Mouse (Mus musculus) forebrain, embryonic 14.5 days (tissue): ENCODE measurements at regions not wholly inside any gene's neighbourhood (a gene's known extent, or its start where the extent isn't known, plus 50 kb on each side); places are given as distances from the start of the nearest gene placed in this dataset.

Experiments
- ATAC-seq: fragments of 200-750 bp; cut with Nextera tagmentation; 2 replicates; pipeline ENCODE4 v1.8.0; 2017; ENCODE audit warnings: mild to moderate bottlenecking, moderate library complexity
- DNase-seq: peaks from one replicate; pipeline ENCODE4 v3.0.0-alpha.2; 2015; ENCODE audit warnings: low spot score
- H3K27ac ChIP-seq: fragments of 300-500 bp; sonication (generic); 2 replicates; pipeline ENCODE4 v1.5.1; 2014; ENCODE audit warnings: low read depth, mild to moderate bottlenecking, control low read depth, low read length, moderate library complexity
- H3K27me3 ChIP-seq: fragments of 300-500 bp; sonication (generic); replicated peaks from 2 replicates; pipeline ENCODE4 v1.6.1; 2014; ENCODE audit warnings: low read length, control low read depth, mixed read lengths; ENCODE audit not compliant: control insufficient read depth, insufficient read depth
- H3K36me3 ChIP-seq: fragments of 300-500 bp; sonication (generic); 2 replicates; pipeline ENCODE4 v1.6.1; 2014; ENCODE audit warnings: low read length, control low read depth; ENCODE audit not compliant: control insufficient read depth, insufficient read depth
- H3K4me1 ChIP-seq: fragments of 300-500 bp; sonication (generic); 2 replicates; pipeline ENCODE4 v1.6.1; 2014; ENCODE audit warnings: antibody characterized with exemption, low read length, control low read depth; ENCODE audit not compliant: control insufficient read depth, insufficient read depth
- H3K4me2 ChIP-seq: fragments of 300-500 bp; sonication (generic); 2 replicates; pipeline ENCODE4 v1.6.1; 2014; ENCODE audit warnings: mild to moderate bottlenecking, control low read depth, low read length
- H3K4me3 ChIP-seq: fragments of 300-500 bp; sonication (generic); 2 replicates; pipeline ENCODE4 v1.5.1; 2014; ENCODE audit warnings: low read depth, low read length, control low read depth
- H3K9ac ChIP-seq: fragments of 300-500 bp; sonication (generic); 2 replicates; pipeline ENCODE4 v1.6.1; 2014; ENCODE audit warnings: mild to moderate bottlenecking, low read length, control low read depth, moderate library complexity
- H3K9me3 ChIP-seq: fragments of 300-500 bp; sonication (generic); replicated peaks from 2 replicates; pipeline ENCODE4 v1.6.1; 2016; ENCODE audit warnings: low read length, control low read depth, mixed read lengths; ENCODE audit not compliant: control insufficient read depth
- WGBS: fragments of 180-500 bp; shearing (Covaris S2); extraction: QIAGEN DNeasy Blood & Tissue Kit; methylation state at CpG from one replicate; pipeline ENCODE4 v1.1.7; 2014; 5-methylcytosine and 5-hydroxymethylcytosine counted together

DNA sequence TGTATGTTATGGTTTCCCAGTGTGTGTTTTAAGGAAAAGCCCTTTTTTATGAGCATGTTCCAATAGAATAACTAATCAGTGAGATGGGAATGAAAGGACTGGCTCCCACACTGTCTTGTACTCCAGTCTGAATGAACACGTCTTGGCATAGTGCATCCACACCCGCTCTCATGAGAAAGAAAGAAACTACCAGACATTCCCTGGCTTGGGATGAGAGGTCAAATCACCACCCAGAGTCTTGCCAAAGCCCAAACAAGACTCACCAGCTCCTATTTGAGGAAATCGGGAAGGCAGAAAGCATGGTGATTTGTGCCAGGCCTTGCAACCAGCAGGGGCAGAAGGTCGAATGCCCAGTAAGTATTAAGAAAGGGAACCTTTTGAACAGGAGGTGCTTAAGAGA lies 110.6 kb downstream of the Tmx1 start:
- no peak overlapping the region for H3K27ac ChIP-seq
- H3K4me3 ChIP-seq = no peak overlapping the region
- ATAC-seq = no peak
- no peak overlapping the region for H3K4me2 ChIP-seq
- DNase-seq = no peak
- WGBS = 82% methylated on average over 4 of the region's 4 CpGs
- H3K4me1 ChIP-seq = no peaks in the 10 kb centered on the region
- H3K36me3 ChIP-seq = no peaks in the 10 kb centered on the region
- no peak overlapping the region for H3K9ac ChIP-seq
- H3K9me3 ChIP-seq = no peaks in the 10 kb centered on the region
- no peaks in the 10 kb centered on the region for H3K27me3 ChIP-seq

DNA sequence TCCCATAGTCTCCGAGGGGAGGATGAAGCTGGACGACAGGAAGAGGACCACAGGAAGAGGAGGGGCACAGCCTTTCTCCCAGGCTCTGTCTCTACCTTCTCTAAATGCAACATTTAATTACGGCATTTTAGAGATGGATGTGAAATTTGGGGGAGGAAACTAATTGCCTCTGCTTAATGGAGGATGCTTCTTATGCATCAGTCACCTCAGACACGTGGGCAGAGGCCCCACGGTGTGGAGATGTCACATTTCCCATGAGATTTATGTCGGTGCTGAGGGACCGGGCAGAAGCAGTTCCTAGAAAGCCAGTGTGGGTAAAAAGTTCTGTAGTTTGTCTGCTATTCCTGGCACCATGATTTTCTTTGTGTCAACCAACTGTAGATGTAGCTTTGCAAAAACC lies 122.8 kb downstream of the Tmx1 start:
- Histone ChIP-seq H3K4me1 (no peaks in the 10 kb centered on the region), H3K4me3 (no peak overlapping the region), H3K4me2 (no peak overlapping the region), H3K36me3 (no peaks in the 10 kb centered on the region), H3K9ac (no peak overlapping the region), H3K27me3 (no peaks in the 10 kb centered on the region), H3K27ac (no peak overlapping the region), H3K9me3 (no peaks in the 10 kb centered on the region)
- DNase-seq (no peak), ATAC-seq (no peak)
- WGBS = 77% methylated on average over 7 of the region's 7 CpGs

DNA sequence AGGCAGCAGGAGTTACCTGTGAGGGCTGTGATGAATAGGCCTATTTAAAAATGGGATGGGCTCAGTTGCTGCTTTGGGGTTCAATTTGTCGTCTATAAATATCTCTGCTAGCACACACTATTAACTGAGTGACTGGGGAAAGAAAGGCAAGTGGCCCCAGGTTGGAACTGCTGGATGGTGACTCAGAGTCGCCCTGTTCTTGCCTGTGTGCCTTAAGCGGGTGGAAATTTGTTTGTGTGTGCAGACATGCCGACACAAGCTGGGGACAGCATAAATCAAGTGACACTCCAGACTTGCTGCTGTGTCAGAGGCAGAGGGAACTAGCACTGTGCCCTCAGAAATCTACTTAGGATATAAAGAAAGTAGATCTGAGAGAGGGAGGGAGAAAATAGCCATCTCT lies 124.9 kb downstream of the Tmx1 start:
- Histone ChIP-seq H3K27me3 (no peaks in the 10 kb centered on the region), H3K4me1 (no peaks in the 10 kb centered on the region), H3K36me3 (no peaks in the 10 kb centered on the region), H3K4me2 (no peak overlapping the region), H3K9me3 (no peaks in the 10 kb centered on the region), H3K4me3 (no peak overlapping the region), H3K9ac (no peak overlapping the region), H3K27ac (no peak overlapping the region)
- WGBS = 85% methylated on average over 4 of the region's 4 CpGs
- ATAC-seq = no peak
- DNase-seq = no peak

DNA sequence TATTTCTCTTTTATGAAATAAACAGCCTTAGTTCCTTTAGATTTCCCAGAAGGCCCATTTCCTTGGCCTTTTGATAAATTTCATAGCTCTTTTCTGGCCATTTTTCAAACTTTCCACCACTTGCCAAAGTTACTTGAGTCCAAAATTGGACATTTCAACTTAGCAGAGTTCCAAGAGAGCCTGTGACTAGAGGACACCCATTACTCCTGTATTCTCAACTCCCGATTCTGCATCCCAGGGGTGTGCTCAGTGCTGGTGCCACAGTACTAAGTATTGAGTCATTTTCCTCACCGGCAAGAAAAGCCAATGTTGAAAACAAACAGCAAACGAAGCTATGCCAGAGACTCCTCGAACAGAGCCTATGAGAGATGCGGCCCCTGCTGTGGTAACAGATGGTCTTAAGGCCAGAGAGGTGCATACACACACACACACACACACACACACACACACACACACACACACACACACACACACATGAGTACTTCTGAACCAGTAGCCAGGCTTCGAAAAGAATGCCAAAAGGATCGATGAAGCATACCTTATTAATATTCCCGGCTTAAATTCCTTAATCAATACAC lies 126.5 kb downstream of the Tmx1 start:
- Histone ChIP-seq H3K4me3 (no peak overlapping the region), H3K27ac (no peak overlapping the region), H3K4me2 (no peak overlapping the region), H3K4me1 (no peaks in the 10 kb centered on the region), H3K27me3 (no peaks in the 10 kb centered on the region), H3K9me3 (no peaks in the 10 kb centered on the region), H3K9ac (no peak overlapping the region), H3K36me3 (no peaks in the 10 kb centered on the region)
- no peak for DNase-seq
- no peak for ATAC-seq
- WGBS = 48% methylated on average over 8 of the region's 8 CpGs

DNA sequence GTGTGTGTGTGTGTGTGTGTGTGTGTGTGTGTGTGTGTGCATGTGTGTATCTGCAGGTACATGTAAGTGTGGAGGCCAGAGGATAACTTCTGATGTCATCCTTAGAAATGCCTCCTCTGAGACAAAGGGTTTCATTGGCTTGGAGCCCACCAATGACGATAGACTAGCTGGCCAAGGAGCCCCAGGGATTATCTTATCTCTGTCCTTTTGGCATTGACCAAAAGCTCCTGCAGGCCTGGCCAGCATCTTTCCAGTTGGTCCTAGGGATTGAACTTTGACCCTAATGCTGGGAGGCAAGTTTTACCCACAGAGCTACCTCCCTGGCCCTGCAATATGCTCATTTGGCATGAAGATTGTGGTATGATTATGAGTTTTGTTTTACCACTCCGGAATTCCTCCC lies 133.3 kb downstream of the Tmx1 start:
- H3K36me3 ChIP-seq = no peaks in the 10 kb centered on the region
- H3K9me3 ChIP-seq = no peaks in the 10 kb centered on the region
- H3K4me1 ChIP-seq = no peaks in the 10 kb centered on the region
- DNase-seq (no peak), ATAC-seq (no peak)
- H3K4me3 ChIP-seq = no peak overlapping the region
- H3K9ac ChIP-seq = no peak overlapping the region
- no peak overlapping the region for H3K27ac ChIP-seq
- H3K4me2 ChIP-seq = no peak overlapping the region
- H3K27me3 ChIP-seq = no peaks in the 10 kb centered on the region
- 90% methylated on average over 2 of the region's 2 CpGs for WGBS

DNA sequence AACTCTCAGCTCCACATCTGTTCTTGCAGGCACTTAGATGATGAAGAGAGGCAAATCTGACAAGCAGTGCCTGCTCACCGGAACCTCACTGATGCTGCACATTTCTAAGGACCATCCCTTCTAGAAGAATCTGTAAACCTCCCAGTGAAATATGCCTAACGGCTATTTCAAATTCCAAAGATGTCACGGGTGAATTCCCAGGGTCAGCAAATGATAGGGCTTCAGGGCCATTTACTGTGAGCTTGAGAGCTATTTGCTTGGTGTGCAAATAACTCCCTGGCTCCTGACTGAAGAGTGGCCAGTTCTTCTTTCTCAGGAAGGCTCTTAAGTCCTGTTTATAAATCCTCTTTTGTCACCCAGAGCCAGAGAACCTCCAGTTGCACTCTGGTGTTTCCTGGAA lies 135.3 kb downstream of the Tmx1 start:
- H3K4me3 ChIP-seq = no peak overlapping the region
- H3K27me3 ChIP-seq = no peaks in the 10 kb centered on the region
- no peak overlapping the region for H3K27ac ChIP-seq
- H3K4me2 ChIP-seq = no peak overlapping the region
- WGBS = 86% methylated on average over 3 of the region's 3 CpGs
- H3K36me3 ChIP-seq = no peaks in the 10 kb centered on the region
- no peak overlapping the region for H3K9ac ChIP-seq
- DNase-seq (no peak), ATAC-seq (no peak)
- no peaks in the 10 kb centered on the region for H3K4me1 ChIP-seq
- H3K9me3 ChIP-seq = no peaks in the 10 kb centered on the region

DNA sequence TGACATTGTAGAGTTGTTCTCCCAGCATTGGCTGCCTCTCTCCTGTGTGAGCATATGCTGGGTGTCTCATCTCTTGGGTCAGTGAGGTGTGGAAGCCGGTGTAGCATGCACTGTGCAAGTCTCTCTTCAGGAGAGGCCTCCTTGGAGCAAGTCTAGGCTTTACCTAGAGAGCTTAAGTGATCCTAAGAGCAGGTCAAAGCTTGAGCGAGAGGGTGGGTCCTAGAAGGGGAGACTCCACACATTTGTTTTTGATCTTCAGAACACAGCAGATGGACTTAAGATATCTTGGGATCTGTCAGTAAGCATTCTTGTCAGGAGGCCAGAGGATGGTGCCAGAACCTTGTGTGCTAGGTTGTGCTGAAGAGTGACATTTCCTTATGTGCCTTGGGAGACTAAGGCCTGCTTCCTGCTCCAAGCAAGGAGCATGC lies 136.4 kb downstream of the Tmx1 start:
- peak; percentile 25 for DNase-seq
- no peak overlapping the region for H3K27ac ChIP-seq
- H3K4me1 ChIP-seq = no peaks in the 10 kb centered on the region
- H3K36me3 ChIP-seq = no peaks in the 10 kb centered on the region
- H3K4me3 ChIP-seq = no peak overlapping the region
- no peak for ATAC-seq
- no peak overlapping the region for H3K4me2 ChIP-seq
- H3K9ac ChIP-seq = no peak overlapping the region
- H3K27me3 ChIP-seq = no peaks in the 10 kb centered on the region
- WGBS = 90% methylated on average over 2 of the region's 2 CpGs
- H3K9me3 ChIP-seq = no peaks in the 10 kb centered on the region

DNA sequence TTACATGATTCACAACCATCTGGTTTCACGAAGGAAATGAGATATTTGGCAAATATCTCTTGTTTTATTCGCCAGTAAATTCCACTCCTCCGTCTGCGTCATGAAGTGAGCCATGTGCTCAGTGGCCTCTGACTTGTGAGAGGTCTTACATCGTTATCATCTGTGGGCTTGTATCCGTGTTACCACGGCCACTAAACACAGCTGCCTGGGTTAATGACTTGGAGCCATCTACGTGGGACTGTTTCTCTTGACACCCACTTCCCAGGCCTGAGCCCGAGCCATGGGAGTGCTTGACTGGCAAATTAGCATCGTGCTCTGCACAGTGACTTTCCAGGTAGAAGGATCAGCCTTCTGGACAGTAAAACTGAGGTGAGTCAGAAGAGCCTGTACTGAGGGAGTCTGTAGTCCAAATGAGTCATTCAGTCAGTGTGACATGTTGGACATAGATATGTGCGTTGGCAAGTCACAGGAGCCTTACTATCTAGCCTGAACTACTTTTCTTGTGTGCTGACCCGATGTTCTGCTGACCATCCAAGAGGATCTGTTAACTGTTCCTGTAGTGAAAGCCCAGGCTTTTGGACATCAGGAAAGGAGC lies 137.7 kb downstream of the Tmx1 start:
- H3K36me3 ChIP-seq = no peaks in the 10 kb centered on the region
- H3K9me3 ChIP-seq = no peaks in the 10 kb centered on the region
- H3K27ac ChIP-seq = no peak overlapping the region
- ATAC-seq (no peak), DNase-seq (no peak)
- no peak overlapping the region for H3K9ac ChIP-seq
- no peaks in the 10 kb centered on the region for H3K4me1 ChIP-seq
- no peak overlapping the region for H3K4me2 ChIP-seq
- WGBS = 82% methylated on average over 12 of the region's 12 CpGs
- H3K27me3 ChIP-seq = no peaks in the 10 kb centered on the region
- no peak overlapping the region for H3K4me3 ChIP-seq

DNA sequence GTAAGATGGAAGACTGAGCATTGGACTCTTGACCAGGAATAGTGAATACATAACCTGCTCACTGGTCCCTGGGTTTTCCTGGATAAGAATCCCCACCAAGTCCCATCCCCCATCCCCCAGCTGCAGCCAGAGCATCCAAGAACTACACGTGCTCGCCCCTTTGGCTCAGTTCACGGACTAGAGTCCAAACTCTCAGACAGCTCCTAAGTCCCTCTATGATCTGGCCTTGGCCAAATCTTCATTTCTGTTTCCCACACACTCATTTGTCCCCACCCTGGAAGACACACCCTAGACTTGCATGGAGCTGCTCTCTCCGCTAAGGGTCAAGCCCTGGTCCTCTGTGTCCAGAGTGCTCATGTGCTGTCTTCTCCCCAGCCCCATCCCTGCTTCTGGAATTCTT lies 139.9 kb downstream of the Tmx1 start:
- 89% methylated on average over 4 of the region's 4 CpGs for WGBS
- Histone ChIP-seq H3K4me2 (no peak overlapping the region), H3K36me3 (no peaks in the 10 kb centered on the region), H3K4me1 (no peaks in the 10 kb centered on the region), H3K27me3 (no peaks in the 10 kb centered on the region), H3K27ac (no peak overlapping the region), H3K4me3 (no peak overlapping the region), H3K9ac (no peak overlapping the region), H3K9me3 (no peaks in the 10 kb centered on the region)
- ATAC-seq (no peak), DNase-seq (no peak)
